Mouse (Mus musculus) heart, postnatal 14 days (tissue): Measurements from ENCODE around the gene Muc4. TPM values are rescaled to one million over a fixed set of nuclear protein-coding genes. Genes with fewer than 3 reads are reported as not detected.

Experiments
- DNase-seq, 2 experiments: peaks; one replicate each; pipeline ENCODE4 v3.0.0; 2021 to 2022
- intact Hi-C: fragments of 180-260 bp; cut with DNase I; formaldehyde crosslinking; loops from one replicate; pipeline ENCODE4 v1.15.1; 2025
- total RNA-seq, 2 experiments: library from RNA; stranded (reverse); gene quantifications; 2 replicates each; pipeline ENCODE4 v1.2.3; 2021

Gene Muc4
- total RNA-seq, 2 experiments from 2014 or later, result 0.07 to 0.65 TPM

DNA sequence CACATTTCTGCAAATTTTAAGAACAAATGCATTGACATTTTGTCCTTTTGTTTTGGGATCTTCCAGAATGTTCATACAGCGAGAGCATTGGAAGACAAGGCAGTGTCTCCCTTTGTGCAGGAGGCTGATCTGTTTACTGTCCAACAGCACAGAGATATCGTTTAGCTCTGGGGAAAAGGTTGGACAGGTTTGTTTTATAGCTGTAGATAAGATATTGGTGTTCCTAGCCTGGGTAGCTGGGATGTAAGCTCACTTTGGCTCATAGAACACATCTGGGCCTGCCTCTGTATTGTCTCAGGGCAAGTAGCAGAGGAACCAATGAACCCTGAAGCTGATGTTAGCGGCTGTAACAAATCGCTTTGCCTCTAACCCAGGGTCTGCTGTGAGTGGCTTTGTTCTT lies 11.9 kb upstream of the Muc4 start:
- intact Hi-C loops, result no loop called here
- DNase-seq, result no peak

DNA sequence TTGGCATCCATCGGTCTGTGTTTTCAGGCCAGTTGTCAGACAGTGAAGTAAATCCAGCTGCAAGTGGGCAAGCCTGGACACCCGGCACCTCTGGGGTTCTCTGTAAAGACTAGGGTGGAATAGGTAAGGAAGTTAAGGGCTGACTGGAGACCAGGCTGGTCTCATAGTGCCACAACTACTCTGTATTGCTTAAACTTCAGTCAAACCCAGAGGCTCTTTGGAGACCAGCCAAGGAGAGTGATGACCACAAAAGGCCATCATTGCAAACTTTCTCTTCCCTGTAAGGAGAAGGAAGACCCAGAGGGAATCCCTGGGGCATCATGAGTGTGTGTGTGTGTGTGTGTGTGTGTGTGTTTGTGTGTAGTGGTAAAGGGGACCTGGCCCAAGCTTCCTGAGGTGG lies 11.4 kb upstream of the Muc4 start:
- intact Hi-C loops, result no loop called here
- no peak for DNase-seq

DNA sequence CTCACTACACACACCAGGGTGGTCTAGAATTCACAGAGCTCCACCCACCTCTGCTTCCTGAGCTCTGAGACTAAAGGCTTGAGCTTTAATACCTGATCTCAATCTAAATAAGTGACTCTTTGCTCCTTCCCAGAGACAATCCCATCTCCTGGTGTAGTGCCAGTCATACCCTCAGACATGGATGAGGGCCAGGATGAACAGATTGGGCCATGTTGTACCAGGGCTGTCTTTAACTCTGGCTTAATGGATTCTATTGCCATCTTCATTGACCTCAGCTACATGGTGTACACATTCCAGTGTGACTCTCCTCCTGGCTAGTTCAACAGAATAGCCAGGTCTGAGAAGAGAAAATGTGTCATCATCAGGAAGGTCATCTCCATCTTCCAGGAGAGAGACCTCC lies 9.2 kb upstream of the Muc4 start:
- intact Hi-C loops, result no loop called here
- no peak for DNase-seq

DNA sequence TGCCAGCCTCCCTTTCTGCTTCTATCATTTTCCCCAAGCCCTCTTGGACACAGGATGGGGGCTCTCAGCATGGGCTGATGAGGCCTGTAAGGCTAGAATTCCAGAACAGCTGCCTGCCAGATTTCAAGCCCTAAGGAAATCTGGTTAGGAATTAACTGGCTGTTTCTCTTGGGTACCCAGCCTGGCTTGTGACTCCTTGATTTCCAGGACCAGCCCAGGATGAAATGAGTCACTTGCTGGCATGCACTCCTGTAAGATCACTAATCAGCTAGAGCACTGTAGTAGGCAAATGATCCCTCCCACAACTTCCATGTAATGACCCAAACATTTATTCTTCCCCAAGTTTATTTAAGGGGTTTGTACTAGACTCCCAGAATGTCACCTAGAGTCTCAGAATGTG lies 7.4 kb upstream of the Muc4 start:
- intact Hi-C loops, result no loop called here
- no peak for DNase-seq

DNA sequence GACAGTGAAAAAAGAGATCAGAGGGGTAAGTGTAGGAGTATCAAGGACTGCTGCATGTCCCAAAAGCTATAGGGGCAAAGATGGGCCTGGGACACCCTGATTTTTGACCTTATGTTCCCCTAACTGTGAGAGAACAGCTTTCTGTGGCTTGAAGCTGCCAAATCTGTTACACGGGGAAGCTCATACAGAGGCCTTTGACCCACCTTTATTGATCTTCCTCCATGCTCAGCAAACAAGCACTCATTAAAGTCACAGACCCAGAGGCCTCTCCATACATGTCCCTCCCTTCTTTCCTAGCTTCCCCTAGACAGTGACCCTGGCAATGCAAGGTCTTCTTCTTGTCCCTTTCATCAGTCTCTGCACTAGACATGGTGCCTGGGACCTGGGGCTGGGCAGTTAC lies 7.0 kb upstream of the Muc4 start:
- no peak for DNase-seq
- intact Hi-C loops, result no loop called here

DNA sequence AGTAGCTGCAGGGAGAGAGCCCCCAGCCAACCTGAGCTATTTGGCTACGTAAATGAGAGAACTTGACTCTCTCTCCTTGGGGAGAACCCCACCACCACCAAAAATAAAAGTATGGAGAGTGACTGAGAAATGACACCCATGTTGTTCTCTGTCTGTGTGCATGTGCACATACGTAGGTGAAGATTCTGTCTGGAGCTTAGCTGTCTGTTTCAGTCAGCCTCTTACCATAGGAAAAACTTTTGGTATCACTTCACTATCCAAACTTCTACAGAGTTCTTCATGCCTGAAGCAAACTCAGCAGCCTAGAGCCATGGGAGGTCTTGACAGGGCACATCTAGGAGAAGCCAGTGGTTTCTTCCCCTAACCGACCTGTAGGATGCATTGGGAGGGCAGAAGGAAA lies 2.5 kb upstream of the Muc4 start:
- intact Hi-C loops, result no loop called here

DNA sequence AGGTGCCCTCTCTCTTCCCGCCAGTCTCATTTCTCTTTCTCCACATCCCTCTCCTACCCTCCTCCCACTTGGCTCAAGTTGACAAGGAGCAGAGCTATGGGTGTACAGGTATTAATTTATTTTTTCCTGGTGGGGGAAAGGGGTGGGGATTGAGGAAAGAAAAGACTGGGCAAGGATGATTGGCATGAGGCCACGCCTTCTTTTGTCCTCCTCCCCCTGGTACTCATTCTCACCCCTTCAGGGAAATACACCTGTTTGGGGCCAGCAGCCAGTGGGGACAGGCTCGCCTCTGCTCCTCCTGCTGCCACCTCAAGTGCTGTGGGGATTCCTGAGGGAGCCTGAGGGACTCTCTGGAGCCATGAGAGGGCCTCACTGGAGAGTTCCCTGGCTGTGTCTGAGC lies 336 bp downstream of the Muc4 start:
- intact Hi-C loops, result no loop called here

More for the DNA sequence above, 2.5 kb upstream of the Muc4 start:
- no peak for DNase-seq

DNA sequence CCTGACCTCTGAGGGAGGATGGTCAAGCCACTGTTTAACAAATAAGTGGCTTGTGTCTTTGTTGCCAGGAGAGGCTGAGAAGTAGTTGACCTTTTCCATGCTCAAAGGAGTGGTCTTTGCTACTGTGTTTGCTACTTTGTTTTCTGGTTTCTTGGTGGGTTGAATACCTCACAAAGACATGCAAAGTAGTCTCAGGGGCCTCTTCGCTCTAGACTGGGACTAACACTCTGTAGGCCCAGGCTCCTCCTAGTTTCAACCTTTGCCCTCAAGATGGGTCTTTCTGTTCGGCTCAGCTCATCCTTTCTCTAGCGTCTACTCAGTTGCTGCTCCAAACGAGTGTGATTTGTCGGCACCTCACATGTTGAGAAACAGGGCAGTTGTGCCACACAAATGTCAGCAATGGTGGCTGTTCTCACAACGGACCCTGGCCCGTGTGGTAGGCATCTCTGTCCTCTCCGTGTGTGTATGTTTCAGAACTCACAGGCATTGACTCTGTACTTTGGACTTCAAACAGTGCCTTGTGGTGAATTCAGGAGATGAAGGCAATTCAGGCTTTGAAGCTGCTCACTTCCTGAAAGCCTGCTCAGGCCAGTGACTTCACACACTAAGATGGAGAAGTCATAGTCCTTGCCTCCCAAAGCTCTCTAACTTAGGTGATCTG lies 4.4 kb downstream of the Muc4 start:
- no peak for DNase-seq
- intact Hi-C loops, result no loop called here

More for the DNA sequence above, 336 bp downstream of the Muc4 start:
- DNase-seq, result no peak

DNA sequence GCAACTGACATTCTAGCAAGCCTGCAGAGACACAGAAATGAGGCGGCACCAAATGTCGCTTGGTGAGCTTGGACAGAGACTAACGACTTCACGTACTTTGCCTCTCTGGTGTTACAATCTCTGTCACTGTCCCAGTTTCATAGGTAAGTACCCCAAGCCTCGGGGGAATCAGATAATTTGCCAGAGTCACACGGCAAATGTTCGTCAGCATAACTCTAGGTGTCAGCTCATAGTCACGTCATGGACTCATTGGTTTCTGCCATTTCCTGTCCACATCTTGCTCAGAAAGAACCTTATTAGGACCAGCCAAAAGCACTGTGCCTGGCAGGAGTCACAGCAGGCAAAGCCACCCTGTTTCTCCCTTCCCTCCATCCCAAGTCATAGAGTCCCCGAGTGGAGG lies 5.7 kb downstream of the Muc4 start:
- no peak for DNase-seq
- intact Hi-C loops, result no loop called here

DNA sequence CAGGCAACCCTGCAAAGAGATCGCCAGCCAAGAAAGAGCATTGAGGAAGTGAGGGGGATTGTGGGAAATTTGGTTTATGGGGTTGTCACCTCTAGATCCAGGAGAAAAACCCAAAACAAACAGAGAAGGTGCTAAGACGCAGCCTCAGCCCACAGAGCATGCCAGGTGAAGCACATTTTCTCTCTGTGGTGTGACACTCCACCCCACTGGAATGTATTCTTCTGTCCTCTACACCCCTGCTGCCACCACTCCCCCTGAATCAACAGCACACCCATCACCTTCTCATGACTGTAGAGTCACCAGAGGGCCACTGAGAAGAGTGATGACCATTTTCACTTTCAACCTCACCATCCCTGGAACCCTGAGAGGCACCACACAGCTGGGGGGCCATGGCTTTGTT lies 7.0 kb downstream of the Muc4 start:
- intact Hi-C loops, result no loop called here
- DNase-seq, result no peak

DNA sequence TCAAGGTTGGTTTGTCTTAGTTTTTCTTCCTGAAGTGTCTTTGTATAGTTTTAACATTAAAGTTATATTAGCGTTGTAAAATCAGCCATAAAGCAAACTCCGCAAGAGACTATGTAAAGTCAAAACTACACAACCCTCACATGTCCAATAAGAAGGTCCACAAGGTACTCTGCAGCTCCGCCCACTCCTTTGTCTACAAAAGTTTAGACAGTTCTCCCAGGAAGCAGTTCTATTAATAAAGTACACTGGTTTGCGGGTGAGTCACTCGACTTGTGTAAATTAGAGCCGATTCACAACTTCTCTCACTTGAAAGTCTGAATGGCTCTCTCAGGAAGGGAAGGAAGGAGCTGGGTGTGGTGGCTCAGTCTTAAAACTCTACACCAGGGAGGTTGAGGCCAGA lies 10.2 kb downstream of the Muc4 start:
- intact Hi-C loops, result no loop called here
- DNase-seq, result no peak

DNA sequence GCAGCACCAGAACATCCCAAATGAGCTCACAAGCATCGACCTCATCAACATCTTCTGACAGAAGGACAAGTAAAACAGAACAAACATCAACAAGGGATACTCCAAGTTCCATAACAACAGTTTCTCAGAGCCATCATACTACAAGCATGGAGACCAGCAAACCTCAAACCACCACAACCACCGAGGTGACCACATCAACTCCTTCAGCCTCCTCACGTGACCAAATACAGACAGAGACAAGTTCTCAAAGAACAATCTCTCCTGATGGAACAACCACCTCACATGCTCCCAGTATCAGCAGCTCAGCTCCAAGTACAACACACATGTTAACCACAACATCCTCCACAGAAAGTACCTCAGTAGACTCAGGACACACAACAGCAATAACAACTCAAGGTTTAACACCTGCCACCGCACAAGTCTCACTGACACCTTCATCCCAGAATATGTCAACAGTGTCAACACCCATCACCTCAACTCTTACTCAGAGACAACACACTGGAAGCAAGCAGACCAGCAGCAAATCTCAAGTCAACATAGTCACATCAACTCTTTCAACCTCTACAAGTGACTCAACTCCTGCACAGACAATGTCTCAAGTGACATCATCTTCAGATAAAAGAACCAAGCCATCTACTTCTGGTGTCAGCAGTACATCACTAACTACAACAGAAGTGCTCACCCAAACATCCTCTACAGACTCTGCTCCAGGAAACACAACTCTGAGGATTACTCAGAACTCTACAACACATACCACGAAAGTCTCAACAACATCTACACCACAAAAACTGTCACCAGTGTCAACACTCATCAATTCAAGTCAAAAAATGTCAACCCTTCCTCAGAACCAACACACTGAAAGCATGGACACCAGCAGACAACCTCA lies 14.8 kb downstream of the Muc4 start:
- DNase-seq, result no peak
- intact Hi-C loops, result no loop called here

DNA sequence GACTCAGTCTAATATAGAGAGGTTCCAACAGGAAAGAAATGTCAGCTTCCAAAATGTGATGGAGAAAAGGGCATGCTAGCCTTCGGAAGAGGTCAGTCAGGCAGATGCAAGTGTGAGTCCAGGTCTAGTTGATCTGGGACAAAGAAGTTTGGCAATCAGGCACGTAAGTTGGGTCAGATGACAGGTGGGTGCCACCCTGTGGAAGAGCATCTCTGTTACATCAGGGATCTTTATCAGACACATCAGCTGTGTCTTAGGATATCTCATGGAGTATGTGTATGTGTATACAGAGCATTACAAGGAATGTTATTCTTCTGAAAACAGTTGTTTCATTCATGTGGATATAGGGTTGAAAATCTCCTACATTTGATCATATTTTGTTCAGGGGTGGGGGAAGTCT lies 28.9 kb downstream of the Muc4 start:
- DNase-seq, result no peak
- intact Hi-C loops, result no loop called here

DNA sequence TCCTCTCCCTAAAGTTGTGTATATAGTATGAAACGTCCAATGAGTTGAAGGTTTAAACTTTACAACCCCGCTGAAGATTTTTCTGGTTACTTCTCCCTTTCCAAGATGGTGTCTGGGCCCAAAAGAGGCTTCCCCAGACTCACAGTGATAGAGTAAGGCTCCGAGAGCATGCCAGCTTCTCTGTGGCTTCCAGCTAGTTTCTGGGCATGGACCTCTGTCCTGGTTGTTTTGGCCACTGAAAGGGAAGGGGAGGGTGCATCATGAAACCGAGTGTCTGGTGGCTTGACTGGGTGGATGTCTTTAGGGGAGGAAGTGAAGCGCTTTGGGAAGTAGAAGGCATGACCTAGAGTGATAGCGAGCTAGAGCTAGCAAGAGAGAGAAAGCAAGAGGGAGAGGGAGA lies 29.3 kb downstream of the Muc4 start:
- intact Hi-C loops, result no loop called here
- no peak for DNase-seq

DNA sequence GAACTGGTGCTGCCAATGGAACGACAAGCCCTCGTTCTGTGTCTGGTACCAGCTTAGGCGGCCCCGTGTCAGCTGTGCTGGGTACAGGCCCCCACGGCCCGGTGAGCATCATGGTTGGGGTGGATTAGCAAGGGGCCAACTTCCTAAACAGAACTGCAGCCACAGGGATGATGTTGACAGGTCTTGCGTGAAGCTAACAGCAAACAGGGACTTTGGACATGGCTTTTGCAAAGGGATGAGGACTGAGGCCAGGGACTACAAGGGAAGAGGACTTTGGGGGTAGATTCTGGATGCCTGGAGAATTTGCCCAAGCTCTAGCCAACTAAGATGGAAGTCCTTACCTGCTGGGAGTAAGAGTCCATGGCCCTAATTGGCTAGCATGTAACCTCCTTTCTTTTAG lies 31.2 kb downstream of the Muc4 start:
- intact Hi-C loops, result no loop called here
- DNase-seq, result no peak

DNA sequence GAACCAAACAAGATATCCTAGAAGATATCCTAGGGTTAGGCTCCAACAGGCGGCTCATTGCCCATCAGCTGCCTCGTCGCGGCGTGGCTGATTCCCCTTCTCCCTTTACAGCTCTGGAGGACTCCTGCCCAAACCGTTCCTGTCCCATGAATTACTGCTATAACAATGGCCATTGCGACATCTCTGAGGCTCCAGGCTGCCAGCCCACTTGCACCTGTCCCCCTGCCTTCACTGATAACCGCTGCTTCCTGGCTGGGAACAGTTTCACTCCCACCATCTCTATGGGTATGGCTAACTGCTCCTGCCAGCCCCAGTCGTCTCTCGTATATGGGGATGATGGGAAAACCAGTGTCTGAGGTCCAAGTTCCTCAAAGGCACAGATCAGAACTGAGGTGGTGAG lies 41.0 kb downstream of the Muc4 start:
- intact Hi-C loops, result no loop called here
- DNase-seq, result no peak

DNA sequence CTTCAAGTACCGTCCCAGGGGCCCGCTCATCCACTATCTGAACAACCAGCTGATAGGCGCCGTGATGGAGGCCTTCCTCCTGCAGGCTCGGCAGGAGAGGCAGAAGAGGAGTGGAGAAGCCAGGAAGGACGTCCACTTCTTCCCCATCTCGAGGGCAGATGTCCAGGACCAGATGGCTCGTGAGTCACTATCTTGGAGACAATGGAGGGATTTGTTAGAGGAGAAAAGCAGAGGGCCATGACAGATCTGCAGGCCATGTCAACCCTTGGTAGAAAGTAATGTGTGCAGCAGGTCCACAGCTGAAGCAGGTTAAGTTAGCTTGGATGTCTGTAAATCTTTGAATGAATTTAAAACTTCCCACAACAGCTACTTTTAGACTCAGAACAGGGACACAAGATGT lies 43.3 kb downstream of the Muc4 start:
- intact Hi-C loops, result no loop called here
- no peak for DNase-seq

DNA sequence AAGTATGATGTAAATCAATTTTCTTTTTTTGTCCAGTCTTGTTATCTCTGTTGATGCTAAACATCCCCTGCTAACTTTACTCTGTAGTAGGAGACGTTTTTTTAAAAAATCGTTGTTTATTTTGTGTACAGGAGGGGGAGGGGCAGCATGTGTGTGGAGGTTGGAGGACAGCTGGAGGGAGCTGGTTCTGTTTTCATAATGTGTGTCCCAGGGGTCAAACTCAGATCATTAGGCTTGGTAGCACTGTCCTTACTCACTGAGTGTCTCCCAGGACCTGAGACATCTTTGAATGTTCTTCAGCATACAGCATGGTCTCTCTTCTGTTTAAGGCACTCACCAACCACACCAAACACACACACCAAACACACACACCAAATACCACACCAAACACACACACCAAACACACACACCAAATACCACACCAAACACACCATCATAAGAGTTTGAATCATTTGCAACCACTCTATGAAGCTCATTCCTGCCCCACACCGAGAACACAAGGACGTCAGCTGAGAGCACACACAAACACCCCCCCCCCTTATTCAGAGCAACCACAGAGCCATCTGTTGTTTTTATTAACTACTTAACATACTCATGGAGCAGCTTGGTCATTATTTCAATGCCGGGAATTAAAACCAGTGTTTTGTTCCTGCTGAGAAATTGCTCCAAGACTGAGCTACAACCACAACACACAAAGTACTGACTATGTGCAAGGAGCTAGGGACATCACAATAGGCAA lies 47.8 kb downstream of the Muc4 start:
- no peak for DNase-seq
- intact Hi-C loops, result no loop called here

DNA sequence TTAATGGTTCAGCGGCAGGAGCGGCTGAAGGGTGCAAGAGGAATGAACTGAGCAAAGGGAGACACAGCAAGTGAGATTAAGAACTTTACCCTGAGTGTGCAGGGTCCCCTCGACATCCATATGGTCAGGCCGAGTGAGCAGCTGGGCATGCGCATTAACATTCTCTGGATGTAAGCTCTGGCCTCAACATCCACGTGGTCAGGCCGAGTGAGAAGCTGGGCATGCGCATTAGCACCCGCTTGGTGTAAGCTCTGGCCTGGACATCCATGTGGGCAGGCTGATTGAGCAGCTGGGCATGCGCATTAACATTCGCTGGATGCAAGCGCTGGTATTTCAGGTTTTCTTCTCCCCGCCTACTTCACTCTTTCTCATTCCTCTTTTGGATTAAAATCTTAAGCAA lies 49.2 kb downstream of the Muc4 start:
- intact Hi-C loops, result no loop called here
- no peak for DNase-seq

DNA sequence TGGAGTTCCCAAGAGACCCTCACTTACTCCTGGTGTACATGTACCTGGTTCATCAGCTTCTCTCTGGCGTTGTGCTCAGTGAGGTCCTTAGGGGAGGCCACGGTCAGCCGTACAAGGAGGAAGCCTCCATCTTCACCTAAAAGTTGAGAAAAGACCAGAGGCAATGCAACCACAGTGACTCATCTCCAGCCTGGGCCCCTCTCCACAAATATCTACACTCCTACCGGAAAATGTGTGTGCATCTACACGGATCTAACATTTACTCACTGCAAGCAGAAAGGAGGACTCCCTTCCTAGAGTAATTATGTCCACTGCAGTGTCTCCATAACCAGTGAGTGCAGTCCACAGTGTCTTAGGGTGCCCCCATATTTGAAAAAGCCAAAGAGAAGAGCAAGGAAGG lies 54.4 kb downstream of the Muc4 start:
- intact Hi-C loops, result no loop called here
- DNase-seq, result no peak

DNA sequence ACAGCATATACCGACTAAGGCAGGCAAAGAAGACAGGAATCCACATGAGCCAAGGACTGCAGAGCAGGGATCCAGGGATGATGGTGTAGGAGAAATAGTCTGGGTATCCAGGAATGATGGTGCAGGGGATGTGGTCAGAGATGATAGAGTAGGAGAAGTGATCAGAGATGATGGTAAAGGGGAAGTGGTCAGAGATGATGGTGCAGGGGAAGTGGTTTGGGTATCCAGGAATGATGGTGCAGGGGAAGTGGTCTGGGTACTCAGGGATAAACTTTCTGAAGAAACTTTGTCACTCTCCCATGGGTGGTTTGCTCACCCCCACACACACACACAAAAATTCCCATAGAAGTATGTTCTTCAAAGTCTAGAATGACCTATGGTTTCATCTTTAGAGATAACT lies 59.5 kb downstream of the Muc4 start:
- intact Hi-C loops, result no loop called here
- no peak for DNase-seq
